Mouse (Mus musculus) lung, embryonic 15.5 days (tissue): ENCODE measurements at regions not wholly inside any gene's neighbourhood (a gene's known extent, or its start where the extent isn't known, plus 50 kb on each side); places are given as distances from the start of the nearest gene placed in this dataset.

Experiments
- ATAC-seq: fragments of 200-750 bp; cut with Nextera tagmentation; 2 replicates; pipeline ENCODE4 v1.8.0; 2017; ENCODE audit warnings: moderate number of reproducible peaks, borderline replicate concordance; ENCODE audit not compliant: low FRiP score, low TSS enrichment; ENCODE audit errors: extremely low read depth
- H3K27ac ChIP-seq: fragments of 300-500 bp; sonication (generic); 2 replicates; pipeline ENCODE4 v1.5.1; 2015; ENCODE audit warnings: moderate library complexity, mild to moderate bottlenecking, inconsistent platforms
- H3K27me3 ChIP-seq: fragments of 300-500 bp; sonication (generic); 2 replicates; pipeline ENCODE4 v1.6.1; 2015; ENCODE audit warnings: inconsistent platforms
- H3K36me3 ChIP-seq: fragments of 300-500 bp; sonication (generic); 2 replicates; pipeline ENCODE4 v1.6.1; 2015; ENCODE audit warnings: inconsistent platforms
- H3K4me1 ChIP-seq: fragments of 300-500 bp; sonication (generic); 2 replicates; pipeline ENCODE4 v1.6.1; 2015; ENCODE audit warnings: inconsistent platforms
- H3K4me2 ChIP-seq: fragments of 300-500 bp; sonication (generic); 2 replicates; pipeline ENCODE4 v1.6.1; 2015; ENCODE audit warnings: inconsistent platforms, mild to moderate bottlenecking, moderate library complexity
- H3K4me3 ChIP-seq: fragments of 300-500 bp; sonication (generic); 2 replicates; pipeline ENCODE4 v1.5.1; 2015; ENCODE audit warnings: mild to moderate bottlenecking, inconsistent platforms
- H3K9ac ChIP-seq: fragments of 300-500 bp; sonication (generic); 2 replicates; pipeline ENCODE4 v1.6.1; 2015; ENCODE audit warnings: inconsistent platforms
- H3K9me3 ChIP-seq: fragments of 300-500 bp; sonication (generic); 2 replicates; pipeline ENCODE4 v1.6.1; 2016; ENCODE audit warnings: inconsistent platforms
- WGBS: fragments of 180-500 bp; shearing (Covaris S2); methylation state at CpG from one replicate; pipeline ENCODE4 v1.1.7; 2015; 5-methylcytosine and 5-hydroxymethylcytosine counted together

GRCm38 (mm10) chr11:56149752-56150151 lies 108.9 kb upstream of the Nmur2 start:
- Histone ChIP-seq H3K9ac (no peak overlapping the region), H3K4me3 (no peak overlapping the region), H3K36me3 (no peaks in the 10 kb centered on the region), H3K27me3 (no peaks in the 10 kb centered on the region), H3K4me2 (no peak overlapping the region), H3K27ac (no peak overlapping the region), H3K4me1 (no peaks in the 10 kb centered on the region), H3K9me3 (no peaks in the 10 kb centered on the region)
- WGBS: 53% methylated on average over 1 of the region's 1 CpGs
- ATAC-seq: no peak

DNA sequence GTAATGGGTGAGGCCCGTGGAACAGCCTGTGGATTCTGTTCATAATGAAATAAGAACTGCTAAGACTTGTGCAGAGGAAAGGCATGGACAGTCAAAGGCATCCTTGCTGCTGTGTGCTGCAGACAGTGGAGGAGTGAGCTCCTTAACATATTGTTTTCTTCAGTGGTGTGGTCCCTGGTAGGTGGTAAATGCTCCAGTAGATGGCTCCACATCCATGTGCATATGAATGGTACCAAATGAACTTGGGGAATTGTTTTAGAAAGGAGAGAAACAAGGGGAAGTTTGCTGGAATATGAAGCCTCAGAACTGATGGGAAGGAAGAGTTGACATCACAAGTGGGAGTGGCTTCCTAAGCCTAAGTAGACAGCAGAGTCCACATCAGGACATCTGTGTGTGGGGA lies 108.1 kb upstream of the Nmur2 start:
- H3K9me3 ChIP-seq: no peaks in the 10 kb centered on the region
- H3K9ac ChIP-seq: no peak overlapping the region
- no peak overlapping the region for H3K4me3 ChIP-seq
- no peaks in the 10 kb centered on the region for H3K36me3 ChIP-seq
- no peak overlapping the region for H3K4me2 ChIP-seq
- no peaks in the 10 kb centered on the region for H3K27me3 ChIP-seq
- no peak for ATAC-seq
- 60% methylated on average over 1 of the region's 1 CpGs for WGBS
- no peak overlapping the region for H3K27ac ChIP-seq
- no peaks in the 10 kb centered on the region for H3K4me1 ChIP-seq

GRCm38 (mm10) chr11:56146708-56147107 lies 105.9 kb upstream of the Nmur2 start:
- Histone ChIP-seq H3K4me1 (no peaks in the 10 kb centered on the region), H3K4me2 (no peak overlapping the region), H3K9ac (no peak overlapping the region), H3K27me3 (no peaks in the 10 kb centered on the region), H3K4me3 (no peak overlapping the region), H3K27ac (no peak overlapping the region), H3K36me3 (no peaks in the 10 kb centered on the region), H3K9me3 (no peaks in the 10 kb centered on the region)
- peak; percentile 35; the same call in 1 of the 2 replicates for ATAC-seq
- 58% methylated on average over 5 of the region's 5 CpGs for WGBS

GRCm38 (mm10) chr11:56131339-56131823 lies 90.6 kb upstream of the Nmur2 start:
- H3K9me3 ChIP-seq: no peaks in the 10 kb centered on the region
- H3K27me3 ChIP-seq: no peaks in the 10 kb centered on the region
- H3K9ac ChIP-seq: no peak overlapping the region
- WGBS: 32% methylated on average over 15 of the region's 15 CpGs
- no peak for ATAC-seq
- no peaks in the 10 kb centered on the region for H3K36me3 ChIP-seq
- no peak overlapping the region for H3K4me2 ChIP-seq
- H3K4me1 ChIP-seq: no peaks in the 10 kb centered on the region
- H3K27ac ChIP-seq: no peak overlapping the region
- no peak overlapping the region for H3K4me3 ChIP-seq

DNA sequence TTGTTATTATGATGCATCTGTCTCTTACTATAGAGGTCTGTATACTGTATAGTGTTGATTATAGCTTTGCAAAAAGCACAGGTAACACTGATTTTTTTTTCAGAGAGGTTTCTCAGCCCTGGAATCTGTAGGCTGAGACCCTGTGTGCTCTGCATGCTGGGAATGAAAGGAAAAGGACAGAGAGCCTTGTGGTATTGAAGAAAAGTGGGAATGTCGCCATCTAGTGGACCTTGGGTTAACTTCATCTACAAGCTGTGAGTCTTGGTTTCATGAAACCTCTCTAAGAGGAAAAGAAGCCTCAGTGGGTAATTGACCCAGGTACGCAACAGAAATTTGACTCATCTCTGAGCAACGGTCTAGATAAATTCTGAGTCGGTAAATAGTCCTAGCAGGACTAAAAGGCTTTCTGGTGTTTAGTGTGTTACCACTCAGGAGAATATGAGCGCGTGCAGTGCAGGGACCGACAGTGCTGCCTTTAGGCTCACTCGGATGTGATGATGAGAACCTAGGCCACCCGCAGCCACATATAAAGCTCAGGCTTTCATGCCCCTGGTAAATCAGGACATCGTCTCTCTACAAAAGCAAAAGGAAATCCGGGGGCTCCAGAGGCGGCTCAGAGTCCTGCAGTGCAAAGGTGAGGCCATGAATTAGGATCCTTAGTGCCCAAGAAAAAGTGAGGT lies 75.9 kb upstream of the Nmur2 start:
- WGBS: 40% methylated on average over 12 of the region's 12 CpGs
- H3K27me3 ChIP-seq: no peaks in the 10 kb centered on the region
- no peak overlapping the region for H3K4me2 ChIP-seq

DNA sequence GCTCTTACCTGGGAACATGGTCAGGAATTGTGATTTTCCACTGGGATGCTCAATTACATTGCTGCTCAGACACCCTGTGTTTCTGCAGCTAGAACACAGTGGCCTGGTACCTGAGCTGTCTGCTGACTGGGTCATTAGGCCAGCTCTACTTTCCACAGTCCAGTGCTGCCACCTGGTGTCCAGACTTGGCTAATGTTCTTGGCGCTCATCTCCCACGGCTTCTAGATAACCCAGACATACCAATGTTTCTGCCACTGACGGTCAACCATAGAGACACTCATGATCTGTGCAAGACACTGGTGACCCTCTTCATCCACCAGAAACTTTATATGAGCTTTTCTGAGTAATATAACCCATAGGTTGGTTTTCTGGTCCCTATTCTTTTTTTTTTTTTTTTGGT lies 67.1 kb upstream of the Nmur2 start:
- no peak for ATAC-seq

More for the DNA sequence above, 75.9 kb upstream of the Nmur2 start:
- Histone ChIP-seq H3K9me3 (no peaks in the 10 kb centered on the region), H3K4me3 (no peak overlapping the region), H3K36me3 (no peaks in the 10 kb centered on the region), H3K4me1 (no peaks in the 10 kb centered on the region), H3K9ac (no peak overlapping the region), H3K27ac (no peak overlapping the region)
- ATAC-seq: no peak

DNA sequence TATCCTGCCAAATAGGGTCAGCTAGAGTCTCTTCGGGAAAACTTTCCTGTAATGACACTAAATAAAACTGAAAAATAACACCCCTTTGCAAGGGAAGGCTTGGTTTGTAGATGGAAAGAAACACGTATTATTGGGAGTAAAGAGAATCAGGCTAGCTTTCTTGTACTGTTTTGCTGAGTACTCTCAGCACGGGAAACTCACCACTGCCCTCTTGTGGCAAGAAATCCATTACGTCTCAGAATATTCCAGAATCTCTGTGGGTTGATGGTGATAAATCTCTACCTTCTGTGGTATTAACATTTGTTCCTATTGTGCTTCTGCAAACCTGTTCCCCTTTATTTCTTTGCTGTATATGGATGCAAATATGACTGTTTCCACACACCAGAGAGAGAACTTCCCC lies 64.8 kb upstream of the Nmur2 start:
- no peak overlapping the region for H3K27ac ChIP-seq
- no peak for ATAC-seq
- H3K9me3 ChIP-seq: no peaks in the 10 kb centered on the region
- H3K4me2 ChIP-seq: no peak overlapping the region
- no peaks in the 10 kb centered on the region; the same call in 1 of the 2 replicates for H3K27me3 ChIP-seq
- no peaks in the 10 kb centered on the region for H3K4me1 ChIP-seq
- no peak overlapping the region for H3K9ac ChIP-seq
- 25% methylated on average over 4 of the region's 4 CpGs for WGBS
- no peak overlapping the region for H3K4me3 ChIP-seq
- H3K36me3 ChIP-seq: no peaks in the 10 kb centered on the region

More for the DNA sequence above, 67.1 kb upstream of the Nmur2 start:
- Histone ChIP-seq H3K36me3 (no peaks in the 10 kb centered on the region), H3K4me2 (no peak overlapping the region), H3K4me1 (no peaks in the 10 kb centered on the region), H3K9me3 (no peaks in the 10 kb centered on the region), H3K27me3 (no peaks in the 10 kb centered on the region; the same call in 1 of the 2 replicates), H3K9ac (no peak overlapping the region), H3K27ac (no peak overlapping the region), H3K4me3 (no peak overlapping the region)
- WGBS: 4% methylated on average over 3 of the region's 3 CpGs

GRCm38 (mm10) chr11:56092891-56093290 lies 52.1 kb upstream of the Nmur2 start:
- no peaks in the 10 kb centered on the region for H3K36me3 ChIP-seq
- WGBS: 48% methylated on average over 2 of the region's 2 CpGs
- H3K4me1 ChIP-seq: no peaks in the 10 kb centered on the region
- H3K27ac ChIP-seq: no peak overlapping the region
- H3K27me3 ChIP-seq: no peaks in the 10 kb centered on the region
- no peak for ATAC-seq
- H3K4me3 ChIP-seq: no peak overlapping the region
- H3K9me3 ChIP-seq: no peaks in the 10 kb centered on the region
- H3K4me2 ChIP-seq: no peak overlapping the region
- H3K9ac ChIP-seq: no peak overlapping the region
